Mouse (Mus musculus): ENCODE results near the gene Ankrd35.
A peak's percentile ranks its signal among the peaks of the same experiment; 100 is the strongest.
"Not testable (repeated sequence)": the region's sequence is repeated elsewhere in the genome, so short reads cannot be mapped to it uniquely, and the experiment has no call there.

Gene Ankrd35

DNA sequence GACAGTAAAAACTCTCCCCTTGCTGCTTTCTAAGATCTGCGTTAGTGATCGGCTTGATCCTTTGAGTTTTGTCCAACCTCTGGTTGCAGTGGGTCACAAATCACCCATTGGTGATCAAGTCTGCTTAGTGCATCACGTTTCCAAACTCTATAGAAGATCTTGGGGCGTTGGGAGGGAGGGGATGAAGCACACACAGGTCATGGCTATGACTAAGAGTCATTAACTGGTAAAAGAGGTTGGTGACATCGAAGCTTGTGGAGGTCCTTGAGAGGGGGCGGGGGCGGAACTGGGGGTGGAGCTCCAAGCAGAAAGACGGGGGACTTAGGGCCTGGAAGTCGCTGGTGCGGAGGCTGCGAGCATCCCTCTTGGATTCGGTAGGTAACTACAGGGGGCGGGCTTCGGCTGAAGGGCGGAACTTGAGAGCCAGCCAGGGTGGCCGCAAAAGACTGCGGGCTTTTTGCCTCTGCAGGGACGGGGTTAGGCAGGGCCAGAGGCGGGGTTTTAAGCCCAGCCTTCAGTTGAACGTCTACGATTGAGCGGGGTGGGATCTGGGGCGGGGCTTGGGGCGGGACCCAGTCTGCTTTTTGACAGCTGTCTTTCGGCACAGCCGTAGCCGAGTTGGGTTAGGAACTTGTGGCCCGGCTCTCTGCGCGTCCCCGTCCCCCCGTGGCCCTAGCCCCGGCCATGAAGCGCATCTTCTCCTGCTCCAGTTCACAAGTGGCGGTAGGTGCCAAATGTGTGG, at the start of gene Ankrd35:
Ankrd35 (plus strand) TSS at position 405 of the 742 bp plus-strand sequence.
- peak; percentile 42 for DNase-seq (ENCODE audit: low read depth, low spot score)

GRCm38 (mm10) chr3:96623201-96623600, 46.7 kb upstream of the Ankrd35 start:
- DNase-seq (ENCODE audit: low read depth, low spot score), result no peak

- peak; percentile 99 for DNase-seq (ENCODE audit: low read depth, low spot score)
These were observed 40.0 kb upstream of the Ankrd35 start, which contains the start of gene Rbm8a for GRCm38 (mm10) chr3:96629729-96630600. Gene Rbm8a (plus strand): TSS chr3:96629933.

- DNase-seq (ENCODE audit: low read depth, low spot score), result no peak
These were observed 37.9 kb upstream of the Ankrd35 start for GRCm38 (mm10) chr3:96632058-96632457.

DNA sequence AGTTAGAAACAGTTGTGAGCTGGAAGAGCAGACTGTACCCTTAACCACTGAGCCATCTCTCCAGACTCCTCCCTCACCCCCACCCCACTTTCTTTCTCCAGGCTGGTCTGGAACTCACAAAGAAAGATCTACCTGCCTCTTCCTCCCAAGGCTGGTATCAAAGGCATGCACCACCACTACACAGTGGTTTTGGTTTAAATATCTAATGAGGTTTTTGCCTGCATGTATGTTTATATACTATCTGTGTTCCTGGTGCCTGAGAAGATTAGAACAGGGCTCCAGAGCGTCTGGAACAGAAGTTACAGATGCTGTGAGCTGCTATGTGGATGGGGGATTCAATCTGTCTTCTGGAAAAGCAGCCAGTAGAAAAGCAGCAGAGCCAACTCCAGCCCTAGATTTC, 35.9 kb upstream of the Ankrd35 start:
- DNase-seq (ENCODE audit: low read depth, low spot score), result no peak

DNA sequence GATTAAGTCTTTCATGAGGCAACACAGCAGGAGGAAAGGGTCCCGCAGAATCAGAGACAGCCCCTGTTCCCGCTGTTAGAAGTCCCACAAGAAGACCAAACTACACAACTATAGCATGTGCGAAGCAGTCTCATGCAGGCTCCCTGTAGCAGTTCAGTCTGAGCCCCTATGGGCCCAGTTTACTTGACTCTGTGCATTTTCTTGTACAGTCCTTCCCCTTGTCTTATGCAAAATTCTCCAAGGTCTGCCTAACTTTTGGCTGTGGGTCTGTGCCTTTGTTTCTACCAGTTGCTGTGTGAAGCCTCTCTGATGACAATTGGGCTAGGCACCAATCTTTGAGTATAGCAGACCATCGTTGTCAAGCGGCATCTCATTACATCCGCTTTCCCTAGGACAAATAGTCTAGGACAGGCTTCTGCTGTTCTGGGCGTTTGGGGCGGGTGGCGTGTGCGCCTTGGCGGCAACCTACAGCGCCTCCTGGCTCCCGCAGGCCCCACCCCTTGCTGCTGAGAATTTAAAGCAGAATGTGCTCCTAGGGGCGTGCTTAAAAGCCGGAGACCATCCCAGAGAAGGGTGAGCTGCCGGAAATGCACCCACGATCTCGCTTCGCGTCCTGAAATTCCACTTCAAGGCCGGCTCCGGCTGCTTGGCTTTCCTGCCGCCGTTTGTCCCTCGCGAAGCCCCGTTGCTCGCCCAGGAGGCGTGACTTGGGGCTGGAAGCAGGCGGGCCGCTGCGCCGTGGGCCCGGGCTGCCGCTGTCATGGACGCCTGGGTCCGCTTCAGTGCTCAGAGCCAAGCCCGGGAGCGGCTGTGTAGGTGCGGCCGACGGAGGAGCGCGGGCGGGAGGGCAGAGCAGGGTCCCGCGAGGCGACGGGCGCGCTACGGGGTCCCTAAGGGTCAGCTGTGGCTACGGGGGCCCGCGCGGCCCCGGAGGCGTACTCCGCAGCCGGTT, 34.7 kb upstream of the Ankrd35 start, which contains the start of the genes Pex11b and Gm42957:
Pex11b (plus strand) TSS at position 449 of the 952 bp plus-strand sequence.
Gm42957 (plus strand) TSS at position 547 of the 952 bp plus-strand sequence.
- peak; percentile 72 for DNase-seq (ENCODE audit: low read depth, low spot score)

DNA sequence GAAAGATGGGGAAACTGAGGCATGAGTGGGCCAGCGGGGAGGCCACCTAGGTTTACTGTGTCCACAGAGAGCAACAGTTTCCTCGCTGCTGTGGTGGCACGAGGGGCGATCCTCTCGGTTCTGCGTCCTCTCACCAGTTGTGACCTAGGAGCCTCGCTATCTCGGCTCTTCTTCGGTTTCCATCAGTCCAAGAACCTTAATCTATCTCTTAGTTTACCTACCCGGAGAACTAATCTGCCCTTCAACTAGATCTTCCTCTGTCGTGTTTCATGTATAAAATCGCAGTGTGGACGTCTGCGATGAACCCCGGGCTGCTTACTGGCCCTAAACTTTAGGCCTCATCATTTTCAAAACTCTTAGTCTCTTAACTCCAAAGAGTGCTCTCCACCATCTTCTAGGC, 34.0 kb upstream of the Ankrd35 start:
- DNase-seq (ENCODE audit: low read depth, low spot score), result no peak

DNA sequence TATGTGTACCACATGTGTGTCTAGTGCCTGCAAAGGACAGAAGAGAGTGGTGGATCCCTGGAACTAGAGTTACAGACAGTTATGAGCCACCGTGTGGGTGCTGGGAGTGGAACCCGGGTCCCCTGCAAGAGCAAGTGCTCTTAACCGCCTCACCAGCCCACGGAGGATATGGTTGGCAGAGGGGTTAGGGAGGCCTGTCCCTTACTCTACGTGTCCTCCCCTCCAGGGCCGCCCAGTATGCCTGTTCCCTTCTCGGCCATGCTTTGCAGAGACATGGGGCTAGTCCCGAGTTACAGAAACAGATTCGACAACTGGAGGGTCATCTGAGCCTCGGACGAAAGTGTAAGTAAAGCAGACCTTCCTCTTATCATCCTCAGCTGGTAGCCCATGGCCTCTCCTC, 33.5 kb upstream of the Ankrd35 start:
- DNase-seq (ENCODE audit: low read depth, low spot score), result no peak

DNA sequence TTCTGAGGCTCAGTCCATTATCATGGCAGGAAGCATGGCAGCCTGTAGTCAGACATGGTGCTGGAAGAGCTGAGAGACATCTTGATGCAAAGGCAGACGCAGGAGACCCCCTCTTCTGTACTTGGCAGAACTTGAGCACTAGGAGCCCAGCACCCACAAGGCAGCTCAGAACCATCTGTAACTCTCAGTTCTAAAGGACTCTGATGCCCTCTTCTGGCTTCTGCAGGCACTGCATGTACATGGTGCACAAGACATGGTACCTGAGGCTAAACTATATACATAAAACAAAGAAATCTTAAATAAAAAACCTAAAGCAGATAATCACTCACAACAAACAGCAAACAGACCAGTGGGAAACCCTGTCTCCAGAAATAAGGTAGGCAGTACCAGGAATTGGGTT, 30.7 kb upstream of the Ankrd35 start:
- DNase-seq (ENCODE audit: low read depth, low spot score), result peak; percentile 25

GRCm38 (mm10) chr3:96645018-96645649, 24.8 kb upstream of the Ankrd35 start, which contains the start of gene Itga10:
Gene Itga10 (plus strand): TSS chr3:96645584.
- no peak for DNase-seq (ENCODE audit: low read depth, low spot score)

- no peak for DNase-seq (ENCODE audit: low read depth, low spot score)
These were observed 22.6 kb upstream of the Ankrd35 start for GRCm38 (mm10) chr3:96647365-96647764.

GRCm38 (mm10) chr3:96660901-96661300, 9.0 kb upstream of the Ankrd35 start:
- DNase-seq (ENCODE audit: low read depth, low spot score), result no peak

DNA sequence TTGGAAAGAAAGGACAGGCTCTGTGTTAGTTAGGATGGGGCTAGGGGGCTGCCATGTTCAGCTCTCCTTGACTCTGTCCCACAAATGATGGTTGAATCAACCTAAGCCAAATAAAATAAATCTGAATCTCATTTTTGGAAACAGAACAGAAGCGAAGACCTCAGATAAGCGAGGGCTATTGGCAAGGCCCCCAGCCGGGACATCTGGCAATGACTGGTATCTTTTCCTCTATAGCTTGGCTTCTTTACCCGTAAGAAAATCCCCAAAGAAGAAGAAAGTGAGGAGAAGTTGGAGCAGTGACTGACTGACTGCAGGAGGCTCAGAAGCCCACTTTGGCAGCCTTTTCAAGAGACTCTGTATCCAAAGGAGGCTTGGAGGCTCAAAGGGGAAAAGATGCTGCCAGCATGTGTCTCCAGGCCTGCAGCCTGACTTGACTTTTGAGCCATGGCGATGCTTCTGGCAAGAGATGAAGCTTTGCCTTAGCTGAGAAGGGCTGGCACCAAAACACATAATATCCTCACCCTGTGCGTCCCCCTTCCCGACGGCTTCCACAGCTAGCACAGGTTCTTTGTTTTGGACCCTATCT, 7.1 kb upstream of the Ankrd35 start:
- DNase-seq (ENCODE audit: low read depth, low spot score), result no peak

DNA sequence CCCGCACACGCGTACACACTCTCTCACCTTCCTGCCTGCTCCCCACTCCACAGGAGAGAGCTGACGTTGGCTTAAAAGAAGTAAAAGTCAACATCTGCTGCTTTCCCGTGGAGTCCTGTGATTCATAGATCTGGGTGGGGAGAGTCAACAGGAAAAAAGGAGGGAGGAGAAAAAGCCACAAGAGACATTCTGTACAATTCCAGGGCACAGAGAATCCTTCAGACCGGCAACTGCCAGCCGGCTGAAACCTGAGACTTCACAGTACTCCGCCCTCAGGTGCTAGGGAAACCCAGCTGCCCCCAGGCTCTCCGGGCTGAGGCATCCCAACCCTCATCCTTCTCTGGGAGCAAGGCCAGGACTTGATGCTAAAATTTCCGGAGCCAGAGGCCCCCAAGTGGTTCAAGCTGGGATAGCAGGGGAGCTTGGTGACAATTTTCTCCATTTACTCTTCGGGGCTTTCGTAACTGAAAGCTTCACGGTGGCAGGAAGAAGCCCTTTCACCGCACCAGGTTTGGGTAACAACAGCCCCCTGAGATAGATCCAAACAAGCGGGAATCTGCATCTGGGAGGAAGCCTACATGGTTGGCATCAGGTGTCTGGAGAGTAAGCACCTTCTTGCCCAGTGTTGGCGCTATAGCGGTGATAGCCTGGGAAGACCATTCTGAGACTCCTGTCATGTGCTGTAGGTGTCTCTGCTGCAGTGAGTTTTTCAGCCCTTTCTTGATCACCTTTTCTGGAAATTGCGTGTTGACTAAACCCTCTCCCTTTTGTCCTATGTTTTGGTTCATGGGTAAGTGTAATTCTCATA, 6.3 kb upstream of the Ankrd35 start:
- DNase-seq (ENCODE audit: low read depth, low spot score), result peak; percentile 65

DNA sequence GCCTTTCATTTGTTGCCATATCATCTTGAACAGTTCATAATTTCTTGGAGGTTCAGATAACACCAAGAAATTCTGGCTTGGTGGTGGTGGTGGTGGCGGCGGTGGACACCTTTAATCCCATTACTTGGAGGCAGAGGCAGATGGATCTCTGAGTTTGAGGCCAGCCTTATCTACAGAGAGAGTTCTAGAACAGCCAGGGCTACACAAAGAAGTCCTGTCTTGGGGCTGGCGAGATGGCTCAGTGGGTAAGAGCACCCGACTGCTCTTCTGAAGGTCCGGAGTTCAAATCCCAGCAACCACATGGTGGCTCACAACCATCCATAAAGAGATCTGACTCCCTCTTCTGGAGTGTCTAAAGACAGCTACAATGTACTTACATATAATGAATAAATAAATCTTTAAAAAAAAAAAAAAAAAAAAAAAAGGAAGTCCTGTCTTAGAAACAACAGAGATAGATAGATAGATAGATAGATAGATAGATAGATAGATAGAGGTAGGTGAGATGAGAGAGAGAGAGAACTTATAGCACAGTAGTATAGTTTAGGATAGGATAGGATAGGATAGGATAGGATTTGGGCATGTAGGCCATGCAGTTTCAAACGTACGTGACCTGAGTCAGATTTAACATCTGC, 4.1 kb upstream of the Ankrd35 start:
- DNase-seq (ENCODE audit: low read depth, low spot score), result not testable (repeated sequence)

DNA sequence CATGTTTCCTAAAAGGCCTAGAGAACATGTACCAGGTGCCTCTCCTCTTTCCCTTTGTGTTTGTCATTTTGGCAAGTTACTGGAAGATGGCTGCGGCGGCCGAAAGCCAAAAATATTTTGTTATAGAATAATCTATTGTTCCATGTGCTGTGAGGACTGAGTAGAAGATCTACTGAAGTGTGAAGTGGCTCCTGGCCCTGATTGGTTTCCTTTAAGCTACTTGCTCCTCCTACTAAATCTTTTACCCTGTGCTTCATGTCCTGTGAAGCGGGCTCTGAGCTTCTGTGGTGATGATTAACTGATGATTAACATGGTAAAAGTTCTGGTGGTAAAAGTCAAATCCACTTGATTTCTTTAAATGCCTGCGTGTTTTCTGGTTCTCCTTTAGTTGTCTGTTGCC, 3.0 kb upstream of the Ankrd35 start:
- no peak for DNase-seq (ENCODE audit: low read depth, low spot score)

DNA sequence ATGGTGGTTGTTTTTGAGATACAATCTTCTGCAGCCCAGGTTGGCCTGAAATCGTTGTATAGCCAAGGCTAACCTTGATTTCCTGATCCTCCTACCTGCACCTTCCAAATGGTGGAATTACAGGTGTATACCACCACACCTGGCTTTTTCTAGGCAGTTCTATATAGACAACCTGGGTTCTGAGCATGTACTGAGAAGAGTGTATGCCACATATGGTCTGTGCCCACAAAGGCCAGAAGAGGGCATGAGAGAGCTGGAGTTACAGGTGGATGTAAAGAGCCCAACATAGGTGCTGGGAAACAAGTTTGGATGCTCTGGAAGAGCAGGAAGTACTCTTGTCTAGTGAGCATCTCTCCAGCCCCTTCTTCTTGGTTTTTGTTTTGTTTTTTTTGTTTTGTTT, 2.6 kb upstream of the Ankrd35 start:
- peak; percentile 24 for DNase-seq (ENCODE audit: low read depth, low spot score)

GRCm38 (mm10) chr3:96668424-96669067, 1.4 kb upstream of the Ankrd35 start:
- no peak for DNase-seq (ENCODE audit: low read depth, low spot score)

DNA sequence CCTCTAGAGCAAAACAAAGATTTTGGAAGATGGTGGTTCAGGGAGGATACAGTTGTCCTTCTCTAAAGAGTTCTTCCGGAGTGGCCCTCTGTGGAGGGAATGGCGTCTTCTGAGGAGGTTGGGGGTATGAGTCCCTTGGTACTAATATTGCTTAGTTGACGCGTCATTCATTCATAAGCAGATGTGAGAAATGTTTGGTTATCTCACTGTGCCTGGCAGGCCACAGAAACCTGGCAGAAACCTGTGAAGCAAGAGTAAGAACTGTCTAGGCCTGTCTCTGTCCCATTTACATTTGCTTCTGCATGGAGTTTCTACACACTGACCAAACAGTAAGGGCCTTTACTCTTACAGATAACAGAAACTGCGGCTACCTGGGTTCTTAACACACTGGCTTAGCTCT, 1.6 kb downstream of the Ankrd35 start:
- no peak for DNase-seq (ENCODE audit: low read depth, low spot score)

Measured in retina, postnatal 7 days (tissue).